Mouse (Mus musculus) layer of hippocampus, adult 18-20 months (tissue): ENCODE results near the gene Erbb4. TPM values are rescaled to one million over a fixed set of nuclear protein-coding genes. Genes with fewer than 3 reads are reported as not detected.
A peak's percentile ranks its signal among the peaks of the same experiment; 100 is the strongest.

Experiments
- DNase-seq, 2 experiments: peaks; one replicate each; pipeline ENCODE4 v3.0.0; 2022; ENCODE audit warnings: low spot score in 2 of 2
- total RNA-seq, 2 experiments: library from RNA; stranded (reverse); gene quantifications; 2 replicates each; pipeline ENCODE4 v1.2.3; 2021

Erbb4 gene
- total RNA-seq, 2 experiments from 2014 or later: 43.4 to 48.2 TPM

- no peak for DNase-seq
These were observed 61.5 kb downstream of the Erbb4 start for GRCm38 (mm10) chr1:69046228-69046978.

GRCm38 (mm10) chr1:69027816-69028215 lies 80.0 kb downstream of the Erbb4 start:
- DNase-seq: no peak

- no peak for DNase-seq
These were observed 83.0 kb downstream of the Erbb4 start for GRCm38 (mm10) chr1:69024858-69025257.

- no peak for DNase-seq
These were observed 84.5 kb downstream of the Erbb4 start for GRCm38 (mm10) chr1:69023157-69023925.

- DNase-seq: no peak
These were observed 97.9 kb downstream of the Erbb4 start for GRCm38 (mm10) chr1:69009800-69010505.

- DNase-seq: no peak
These were observed 106.5 kb downstream of the Erbb4 start for GRCm38 (mm10) chr1:69001371-69001770.

GRCm38 (mm10) chr1:68979251-68979650 lies 128.6 kb downstream of the Erbb4 start:
- DNase-seq: no peak

- no peak for DNase-seq
These were observed 129.3 kb downstream of the Erbb4 start for GRCm38 (mm10) chr1:68978571-68978970.

GRCm38 (mm10) chr1:68973355-68974127 lies 134.3 kb downstream of the Erbb4 start:
- DNase-seq: no peak

GRCm38 (mm10) chr1:68964127-68964526 lies 143.7 kb downstream of the Erbb4 start:
- no peak for DNase-seq

- no peak for DNase-seq
These were observed 146.3 kb downstream of the Erbb4 start for GRCm38 (mm10) chr1:68961365-68962116.

- no peak for DNase-seq
These were observed 150.9 kb downstream of the Erbb4 start for GRCm38 (mm10) chr1:68956766-68957533.

- DNase-seq: no peak
These were observed 152.4 kb downstream of the Erbb4 start for GRCm38 (mm10) chr1:68955482-68955881.

GRCm38 (mm10) chr1:68943141-68943540 lies 164.7 kb downstream of the Erbb4 start:
- DNase-seq: no peak

GRCm38 (mm10) chr1:68934804-68935203 lies 173.1 kb downstream of the Erbb4 start:
- DNase-seq: no peak

GRCm38 (mm10) chr1:68933330-68934065 lies 174.4 kb downstream of the Erbb4 start:
- DNase-seq: peak in 1 of 2 experiments; percentile 6

- DNase-seq: no peak
These were observed 190.0 kb downstream of the Erbb4 start for GRCm38 (mm10) chr1:68917828-68918227.

GRCm38 (mm10) chr1:68892041-68892440 lies 215.8 kb downstream of the Erbb4 start:
- DNase-seq: no peak

GRCm38 (mm10) chr1:68886823-68887222 lies 221.0 kb downstream of the Erbb4 start:
- peak; percentile 40 to 69 for DNase-seq
